Mouse (Mus musculus) forelimb bud, embryonic 11.5 days (tissue): ENCODE data around the gene Fam219a.
A peak's percentile ranks its signal among the peaks of the same experiment; 100 is the strongest.

Experiments used
- DNase-seq: peaks from one replicate; pipeline ENCODE4 v3.0.0-alpha.2; 2012; ENCODE audit warnings: low read depth, low spot score

Gene Fam219a

DNA sequence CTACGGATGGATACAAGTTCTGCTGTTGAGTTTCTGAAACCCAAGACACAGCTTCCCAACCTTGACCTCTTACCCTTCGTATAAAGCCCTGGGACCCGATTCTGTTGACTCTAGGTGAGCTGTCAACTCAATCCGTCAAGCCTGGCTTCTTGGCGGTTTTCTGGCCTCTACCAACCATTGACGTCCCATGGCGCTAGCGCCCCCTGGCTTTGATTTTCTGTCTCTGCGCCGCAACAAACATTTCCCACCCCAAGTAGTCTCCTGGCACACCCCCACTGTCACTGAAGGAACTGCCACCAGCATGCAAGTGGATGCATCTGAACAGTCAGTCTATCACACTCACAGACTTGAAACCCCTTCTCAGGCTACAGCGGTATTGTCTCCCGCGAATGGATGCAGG lies 63.2 kb downstream of the Fam219a start:
- peak; percentile 39 for DNase-seq

DNA sequence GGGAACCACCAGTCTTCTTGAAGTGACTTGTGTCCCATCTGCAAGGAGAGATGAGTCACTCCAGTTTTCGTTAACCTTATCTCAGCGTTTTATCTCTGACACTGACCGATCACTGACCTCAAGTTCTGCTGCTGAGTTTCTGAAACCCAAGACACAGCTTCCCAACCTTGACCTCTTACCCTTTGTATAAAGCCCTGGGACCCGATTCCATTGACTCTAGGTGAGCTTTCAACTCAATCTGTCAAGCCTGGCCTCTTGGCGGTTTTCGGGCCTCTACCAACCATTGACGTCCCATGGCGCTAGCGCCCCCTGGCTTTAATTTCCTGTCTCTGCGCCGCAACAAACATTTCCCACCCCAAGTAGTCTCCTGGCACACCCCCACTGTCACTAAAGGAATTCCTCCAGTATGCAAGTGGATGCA lies 64.2 kb downstream of the Fam219a start:
- DNase-seq = no peak

GRCm38 (mm10) chr4:41504325-41504724 lies 65.0 kb downstream of the Fam219a start:
- no peak for DNase-seq

- peak; percentile 91 for DNase-seq
Measured at GRCm38 (mm10) chr4:41502986-41503412, 66.3 kb downstream of the Fam219a start, which contains the start of gene AI464131. Gene AI464131, minus strand, starts transcription at chr4:41503076.

DNA sequence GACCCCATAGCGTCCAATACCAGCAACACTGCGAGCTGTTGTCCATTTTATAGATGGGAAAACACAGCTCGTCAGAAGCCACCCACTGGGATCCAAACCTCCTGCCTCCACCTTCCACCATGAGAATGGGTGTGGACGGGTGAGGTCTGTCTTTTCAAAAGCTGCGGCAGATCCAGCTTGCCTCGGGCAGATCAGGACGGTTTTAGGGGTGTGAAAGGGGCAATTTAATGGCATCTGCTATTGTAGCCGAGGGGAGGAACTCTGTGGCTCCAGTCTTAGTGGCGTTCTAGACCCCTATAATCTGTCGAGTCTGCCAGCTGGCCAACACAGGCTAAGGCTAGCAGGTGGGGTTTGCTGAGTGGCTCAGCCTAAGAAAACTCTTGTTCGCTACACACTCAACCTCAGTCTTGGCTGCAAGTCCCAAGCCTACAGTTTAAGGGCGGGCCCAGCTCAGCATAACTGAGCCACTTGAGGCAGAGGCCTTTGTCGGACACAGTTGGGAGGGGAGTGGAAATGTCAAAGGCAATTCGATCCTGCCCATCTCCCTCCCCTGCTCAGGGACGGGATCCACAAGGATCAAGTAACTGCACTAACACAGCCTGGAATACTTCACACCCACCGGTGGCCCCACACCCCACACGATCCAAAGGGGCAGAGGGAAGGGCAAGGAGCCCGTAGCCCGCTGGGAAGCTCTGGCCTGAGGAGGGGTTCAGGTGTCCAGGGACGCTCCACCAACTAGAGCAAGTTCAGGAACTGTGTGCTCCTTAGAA lies 67.0 kb downstream of the Fam219a start:
- no peak for DNase-seq

- DNase-seq = no peak
Measured at GRCm38 (mm10) chr4:41500787-41501186, 68.6 kb downstream of the Fam219a start.

- DNase-seq = no peak
Measured at GRCm38 (mm10) chr4:41499619-41500018, 69.7 kb downstream of the Fam219a start.

DNA sequence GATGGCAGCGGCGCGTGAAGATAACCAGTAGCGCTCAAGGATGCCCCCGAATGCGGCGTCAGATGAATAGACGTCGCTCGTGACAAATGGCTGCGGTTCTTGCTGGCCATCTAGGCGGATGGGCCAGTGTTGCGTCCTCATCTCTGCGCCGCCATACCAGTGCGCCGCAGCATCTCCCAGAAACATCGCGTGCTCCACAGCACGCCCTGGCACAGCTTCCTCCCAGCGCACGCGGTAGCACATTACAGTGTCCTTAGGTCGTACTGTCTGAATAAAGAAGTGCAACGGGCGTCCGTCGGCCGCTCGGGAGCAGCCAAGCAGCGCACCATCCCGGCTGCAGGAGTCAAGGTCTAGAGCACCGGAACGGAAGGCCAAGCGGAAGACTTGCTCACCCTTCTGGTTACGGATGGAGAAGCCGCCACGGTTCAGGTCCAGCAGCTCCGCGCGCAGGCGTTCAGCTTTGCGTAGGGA lies 70.4 kb downstream of the Fam219a start:
- no peak for DNase-seq

GRCm38 (mm10) chr4:41497995-41498845 lies 71.1 kb downstream of the Fam219a start:
- DNase-seq = no peak

- no peak for DNase-seq
Measured at GRCm38 (mm10) chr4:41497579-41497978, 71.8 kb downstream of the Fam219a start.

DNA sequence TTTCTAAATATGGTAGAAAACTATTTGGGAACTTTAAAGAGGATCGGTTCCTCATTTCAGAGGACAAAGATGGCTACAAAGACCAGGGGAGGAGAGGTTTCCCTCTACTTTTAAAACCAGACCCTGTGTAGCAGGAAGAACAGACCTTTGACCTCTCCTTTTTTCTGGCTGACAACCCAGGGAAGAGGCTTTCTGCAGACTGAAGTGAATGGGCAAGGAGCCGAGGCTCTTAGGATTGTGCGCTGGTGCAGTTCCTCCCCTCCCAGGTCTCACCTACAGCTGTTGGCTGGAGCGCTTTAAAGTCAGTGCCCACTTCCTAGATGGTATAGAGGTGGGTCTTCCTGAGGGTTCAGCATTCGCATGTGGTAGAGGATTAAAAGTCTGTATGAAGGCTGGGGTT lies 72.3 kb downstream of the Fam219a start:
- DNase-seq = no peak

- no peak for DNase-seq
Measured at GRCm38 (mm10) chr4:41495850-41496249, 73.5 kb downstream of the Fam219a start.

GRCm38 (mm10) chr4:41495076-41495475 lies 74.3 kb downstream of the Fam219a start:
- DNase-seq = no peak

DNA sequence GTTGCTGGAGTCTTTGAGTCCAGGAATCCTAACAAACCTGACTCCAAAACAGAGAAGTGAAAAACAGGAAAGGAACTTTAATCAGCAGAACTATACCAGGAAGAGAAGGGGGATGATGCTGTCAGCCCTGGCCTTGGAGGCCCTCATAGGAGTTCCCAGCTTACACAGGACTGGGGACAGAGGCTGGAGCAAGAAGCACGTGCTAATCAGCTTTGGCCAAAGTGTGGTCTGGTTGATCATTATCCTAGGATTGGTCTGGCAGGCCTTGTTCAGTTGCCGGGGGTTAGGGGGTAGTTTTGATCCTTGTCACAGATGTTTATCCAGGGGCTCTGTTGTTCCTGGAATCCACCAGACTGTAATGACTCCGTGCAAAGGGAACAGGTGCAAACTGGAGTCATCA lies 75.0 kb downstream of the Fam219a start:
- DNase-seq = no peak

DNA sequence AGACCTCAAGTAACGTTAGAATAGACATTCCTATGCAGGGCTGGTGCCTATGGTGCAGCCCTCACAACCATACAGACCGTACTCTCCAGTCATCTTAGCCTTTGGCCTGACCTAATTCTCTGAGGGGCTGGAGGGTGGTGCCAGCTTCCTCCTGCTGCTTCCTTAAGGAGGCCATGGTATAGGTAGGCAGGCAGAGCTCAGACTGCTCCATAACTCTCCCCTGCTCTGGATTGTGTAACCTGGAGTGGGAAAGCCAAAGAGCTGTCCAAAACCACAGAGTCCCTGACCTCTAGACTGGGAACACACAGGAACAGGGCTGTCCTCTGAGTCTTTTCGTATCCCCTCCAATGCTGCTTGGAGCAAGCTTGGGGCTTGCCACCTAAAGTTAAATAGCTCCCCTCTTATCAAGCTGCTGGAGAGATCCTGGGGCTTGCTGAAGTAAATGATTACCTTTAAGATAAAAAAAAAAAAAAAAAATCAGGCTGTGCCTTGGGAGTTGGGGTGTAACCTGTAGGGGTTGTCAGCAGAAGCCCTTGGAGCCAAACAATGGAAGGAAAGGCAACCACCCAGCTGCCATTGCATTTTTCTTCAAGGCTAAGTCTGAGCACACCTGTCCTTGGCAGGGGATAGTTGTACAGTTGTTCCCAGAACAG lies 75.7 kb downstream of the Fam219a start:
- no peak for DNase-seq

DNA sequence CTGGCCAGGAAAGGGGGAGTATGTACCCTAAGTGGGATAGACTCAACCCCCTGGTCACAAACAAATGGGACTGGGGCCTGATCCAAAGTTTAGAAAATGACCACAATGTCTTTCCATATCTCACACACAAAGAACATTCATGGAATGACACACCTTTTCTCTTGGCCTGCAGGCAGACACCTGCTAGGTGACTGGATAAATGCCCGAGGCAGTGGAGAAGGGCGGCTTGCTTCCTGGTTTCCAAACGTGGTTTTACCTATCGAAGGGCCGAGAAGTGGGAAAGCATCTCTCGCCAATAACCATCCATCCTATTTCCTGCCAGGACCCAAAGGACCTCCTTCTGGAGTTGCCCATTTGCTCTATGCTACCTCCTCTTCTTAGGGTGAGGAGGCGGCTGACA lies 76.4 kb downstream of the Fam219a start:
- DNase-seq = no peak

GRCm38 (mm10) chr4:41481601-41482017 lies 87.7 kb downstream of the Fam219a start:
- peak; percentile 81 for DNase-seq

GRCm38 (mm10) chr4:41480254-41480653 lies 89.1 kb downstream of the Fam219a start:
- DNase-seq = no peak

DNA sequence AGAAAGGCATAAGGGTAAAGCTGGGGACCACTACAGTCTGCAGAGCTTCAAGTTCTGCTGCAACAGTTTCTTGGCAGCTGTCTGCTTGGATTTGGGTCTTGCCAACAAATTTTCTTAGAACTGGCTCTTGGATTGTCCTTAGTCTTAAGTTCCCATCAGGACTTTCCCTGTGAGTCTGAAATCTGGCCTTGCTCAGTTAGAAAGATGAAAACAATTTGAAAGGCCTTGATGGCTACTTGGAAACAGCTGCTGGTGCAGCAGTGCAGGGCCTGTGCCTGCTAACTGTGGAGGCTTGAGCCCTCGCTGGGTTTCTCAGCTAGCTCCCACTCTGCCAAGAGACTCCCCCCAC lies 89.9 kb downstream of the Fam219a start:
- DNase-seq = no peak

DNA sequence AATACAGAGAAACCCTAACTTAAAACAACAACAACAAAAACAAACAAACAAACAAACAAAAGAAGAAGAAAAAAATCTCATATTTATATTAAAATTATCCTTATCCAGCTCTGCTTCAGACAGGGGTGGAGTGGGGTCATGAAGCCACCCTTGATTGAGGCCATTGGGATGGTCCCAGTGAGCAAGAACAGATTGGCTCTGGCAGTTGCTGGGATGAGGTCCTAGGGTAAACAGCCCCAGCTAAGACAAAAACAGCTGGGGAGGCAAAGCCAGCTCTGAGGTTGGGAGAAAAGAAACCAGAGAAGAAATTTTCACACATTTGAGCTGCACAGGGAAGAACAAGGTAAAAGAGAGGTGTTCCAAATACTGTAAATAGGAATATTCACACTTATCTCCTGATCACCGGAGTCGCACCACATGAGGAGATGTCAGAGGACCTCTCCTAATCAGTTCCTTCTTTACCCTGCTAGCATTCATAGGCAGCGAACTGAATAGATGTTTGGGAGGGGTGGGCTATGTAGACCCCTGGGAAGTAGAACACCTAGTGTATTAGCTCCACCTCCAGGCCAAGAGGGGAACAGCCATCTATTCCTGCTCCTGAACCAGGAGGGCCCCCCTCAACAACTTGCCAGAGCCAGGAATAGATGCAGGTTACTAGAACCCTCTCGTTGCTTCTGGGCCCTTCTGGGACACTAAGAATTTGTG lies 90.4 kb downstream of the Fam219a start:
- DNase-seq = no peak

DNA sequence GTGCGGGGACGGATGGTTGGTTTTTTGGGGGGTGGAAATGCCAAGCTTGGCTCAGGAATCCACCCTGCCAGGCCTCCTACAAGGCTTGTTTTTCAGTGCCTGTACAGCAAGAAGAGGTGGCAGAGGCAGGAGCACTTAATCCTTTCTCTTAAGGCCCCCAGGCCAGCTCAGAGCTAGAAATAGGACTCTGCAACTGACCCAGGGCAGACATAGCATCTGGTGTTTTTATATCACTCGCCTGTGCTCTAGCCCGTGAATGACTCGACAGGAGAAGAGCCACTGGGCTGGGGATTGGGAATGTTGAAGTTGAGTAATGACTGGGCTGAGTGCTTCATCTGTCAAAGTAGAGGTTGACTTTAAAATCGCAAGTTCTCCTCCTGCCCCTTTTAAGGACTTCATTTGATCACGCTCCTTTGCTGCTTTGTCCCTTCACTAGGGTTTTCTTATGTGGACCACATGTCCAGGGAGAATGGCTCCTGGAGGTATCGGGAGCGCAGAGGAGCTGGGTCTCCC lies 91.6 kb downstream of the Fam219a start:
- no peak for DNase-seq
